Mouse (Mus musculus) granulocyte monocyte progenitor cell, adult 5-6 weeks (primary cell): ENCODE measurements around the gene Atp6v1d. TPM values are rescaled to one million over a fixed set of nuclear protein-coding genes. Genes with fewer than 3 reads are reported as not detected.

Source experiments
- ATAC-seq: replicated peaks from 2 replicates; pipeline ENCODE4 v1.8.0; 2016; ENCODE audit warnings: mild to moderate bottlenecking, moderate TSS enrichment, inconsistent platforms; ENCODE audit not compliant: poor library complexity, severe bottlenecking
- total RNA-seq, 2 experiments: library from RNA; stranded (forward) in 1 of 2; stranded (reverse) in 1 of 2; fragments of 200-712, 200-1000 nt in 1 of 2; fragments of >200 nt in 1 of 2; fragmentation: Nextera tagmentation in 1 of 2; gene quantifications; 2 replicates each; pipeline ENCODE4 v1.2.3; 2014 to 2017

The Atp6v1d gene
- total RNA-seq, 2 experiments from 2014 or later = 35.2 to 57.0 TPM

- ATAC-seq = peak; percentile 72
These were observed 59.6 kb downstream of the Atp6v1d start for GRCm38 (mm10) chr12:78801836-78802235.

GRCm38 (mm10) chr12:78800036-78800435, 61.4 kb downstream of the Atp6v1d start:
- ATAC-seq = peak; percentile 66

GRCm38 (mm10) chr12:78794236-78794635, 67.2 kb downstream of the Atp6v1d start:
- no peak for ATAC-seq

- ATAC-seq = no peak
These were observed 70.6 kb downstream of the Atp6v1d start for GRCm38 (mm10) chr12:78790791-78791190.

Other genes starting within 250 kb of the Atp6v1d start
- gene Fam71d, start 170.1 kb downstream of the Atp6v1d start, total RNA-seq (2014; fragmentation: Nextera tagmentation) = not detected in 2 replicates
- not detected in 2 replicates for gene Fam71d, start 170.1 kb downstream of the Atp6v1d start, total RNA-seq (2017)
- 5.5 and 6.9 TPM in 2 replicates for gene Mpp5, start 112.7 kb downstream of the Atp6v1d start, total RNA-seq (2014; fragmentation: Nextera tagmentation)
- gene Mpp5, start 112.7 kb downstream of the Atp6v1d start, total RNA-seq (2017) = 10.0 and 15.3 TPM in 2 replicates
- 95.3 and 112 TPM in 2 replicates for gene Eif2s1, start 181 bp upstream of the Atp6v1d start, total RNA-seq (2014; fragmentation: Nextera tagmentation)
- gene Eif2s1, start 181 bp upstream of the Atp6v1d start, total RNA-seq (2017) = 130 and 136 TPM in 2 replicates
- not detected in 2 replicates for gene Plek2, start 45.3 kb upstream of the Atp6v1d start, total RNA-seq (2014; fragmentation: Nextera tagmentation)
- 0.10 TPM in 1 of 2 replicates, not detected in the other for gene Plek2, start 45.3 kb upstream of the Atp6v1d start, total RNA-seq (2017)
- 104 and 113 TPM in 2 replicates for gene Tmem229b, start 146.0 kb upstream of the Atp6v1d start, total RNA-seq (2014; fragmentation: Nextera tagmentation)
- 83.8 and 100 TPM in 2 replicates for gene Tmem229b, start 146.0 kb upstream of the Atp6v1d start, total RNA-seq (2017)
- gene Plekhh1, start 167.5 kb upstream of the Atp6v1d start, total RNA-seq (2014; fragmentation: Nextera tagmentation) = 0.41 TPM in 1 of 2 replicates, not detected in the other
- 0.09 and 0.21 TPM in 2 replicates for gene Plekhh1, start 167.5 kb upstream of the Atp6v1d start, total RNA-seq (2017)
- gene Pigh, start 228.0 kb upstream of the Atp6v1d start, total RNA-seq (2014; fragmentation: Nextera tagmentation) = 13.6 and 14.3 TPM in 2 replicates
- 14.7 and 14.8 TPM in 2 replicates for gene Pigh, start 228.0 kb upstream of the Atp6v1d start, total RNA-seq (2017)